Mouse (Mus musculus): ENCODE measurements around the gene Dis3l2. TPM values are rescaled to one million over a fixed set of nuclear protein-coding genes. Genes with fewer than 3 reads are reported as not detected.

Dis3l2 gene
- 45.6 TPM for polyA plus RNA-seq (2017; shearing (Covaris generic))

DNA sequence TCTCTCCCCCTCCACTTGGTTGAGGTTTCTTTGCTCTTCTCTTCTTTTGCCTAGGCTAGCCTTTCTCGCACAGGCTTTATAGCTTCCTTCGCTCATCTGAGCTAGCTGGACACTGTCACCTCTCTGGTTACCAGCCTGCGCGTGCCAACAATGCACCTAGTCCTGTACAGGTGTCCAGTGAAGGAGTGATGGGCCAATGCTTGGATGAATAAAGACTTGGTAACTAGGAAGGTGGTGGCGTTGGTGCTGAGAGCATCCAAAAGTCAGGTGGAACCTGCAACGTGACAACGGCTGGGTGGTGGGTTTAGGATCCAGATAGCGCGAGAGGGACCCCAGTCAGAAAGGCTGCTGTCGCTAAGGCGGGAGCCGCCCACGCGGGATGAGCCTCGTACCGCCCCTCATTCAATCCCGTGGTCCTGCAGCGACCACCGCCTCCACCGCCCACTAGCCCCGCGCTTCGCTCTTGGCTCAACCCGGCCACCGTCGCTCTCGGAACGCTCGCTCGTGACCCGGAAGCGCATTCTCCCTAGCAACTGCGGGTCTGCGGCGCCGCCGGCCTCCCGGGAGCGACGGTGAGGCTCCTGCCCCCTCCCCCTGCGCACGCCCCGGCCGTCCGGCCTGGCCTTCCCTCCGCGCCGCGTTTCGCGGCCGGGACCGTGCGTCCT is at the start of gene Dis3l2:
TSS of gene Dis3l2 (plus strand) at position 509 of the 665 bp plus-strand sequence.

GRCm38 (mm10) chr1:86670279-86671038 is 33.1 kb upstream of the Dis3l2 start, which contains the start of gene Nppc:
Gene Nppc, minus strand, starts transcription at chr1:86670571.

GRCm38 (mm10) chr1:87089828-87090227 is 386.2 kb downstream of the Dis3l2 start, which contains the start of gene Alppl2:
Gene Alppl2, minus strand, starts transcription at chr1:87089928.

Other genes starting within 250 kb of the Dis3l2 start
- 1,891 TPM for gene Ptma, start 177.1 kb upstream of the Dis3l2 start, polyA plus RNA-seq (2017; shearing (Covaris generic))
- 30.5 TPM for gene Pde6d, start 121.2 kb upstream of the Dis3l2 start, polyA plus RNA-seq (2017; shearing (Covaris generic))
- 32.1 TPM for gene Cops7b, start 120.9 kb upstream of the Dis3l2 start, polyA plus RNA-seq (2017; shearing (Covaris generic))
- not detected for gene Nppc, start 33.2 kb upstream of the Dis3l2 start, polyA plus RNA-seq (2017; shearing (Covaris generic))